Mouse (Mus musculus) forebrain, embryonic 13.5 days (tissue): Measurements from ENCODE around the gene Upf3b. TPM values are rescaled to one million over a fixed set of nuclear protein-coding genes. Genes with fewer than 3 reads are reported as not detected.

ENCODE experiments used
- ATAC-seq: fragments of 200-750 bp; cut with Nextera tagmentation; 2 replicates; pipeline ENCODE4 v1.8.0; 2017
- H3K27ac ChIP-seq: fragments of 300-500 bp; sonication (generic); 2 replicates; pipeline ENCODE4 v1.5.1; 2015; ENCODE audit warnings: inconsistent platforms, mild to moderate bottlenecking, moderate library complexity
- H3K27me3 ChIP-seq: fragments of 300-500 bp; sonication (generic); 2 replicates; pipeline ENCODE4 v1.6.1; 2015; ENCODE audit warnings: mild to moderate bottlenecking, inconsistent platforms
- H3K36me3 ChIP-seq: fragments of 300-500 bp; sonication (generic); 2 replicates; pipeline ENCODE4 v1.6.1; 2015; ENCODE audit warnings: mild to moderate bottlenecking, inconsistent platforms; ENCODE audit not compliant: poor library complexity, severe bottlenecking
- H3K4me1 ChIP-seq: fragments of 300-500 bp; sonication (generic); 2 replicates; pipeline ENCODE4 v1.6.1; 2015; ENCODE audit warnings: inconsistent platforms
- H3K4me2 ChIP-seq: fragments of 300-500 bp; sonication (generic); 2 replicates; pipeline ENCODE4 v1.6.1; 2015; ENCODE audit warnings: inconsistent platforms, mild to moderate bottlenecking, moderate library complexity
- H3K4me3 ChIP-seq: fragments of 300-500 bp; sonication (generic); 2 replicates; pipeline ENCODE4 v1.5.1; 2015; ENCODE audit warnings: mild to moderate bottlenecking, inconsistent platforms
- H3K9ac ChIP-seq: fragments of 300-500 bp; sonication (generic); 2 replicates; pipeline ENCODE4 v1.6.1; 2015; ENCODE audit warnings: mild to moderate bottlenecking, inconsistent platforms
- H3K9me3 ChIP-seq: fragments of 300-500 bp; sonication (generic); replicated peaks from 2 replicates; pipeline ENCODE4 v1.6.1; 2016; ENCODE audit warnings: inconsistent platforms
- WGBS: fragments of 180-500 bp; shearing (Covaris S2); methylation state at CpG from one replicate; pipeline ENCODE4 v1.1.7; 2015; 5-methylcytosine and 5-hydroxymethylcytosine counted together
- polyA plus RNA-seq: library from polyadenylated mRNA; unstranded; fragments of >200 nt; fragmentation: Nextera tagmentation; extraction: Ambion mirVana; gene quantifications from 2 replicates; pipeline ENCODE4 v1.2.1, GENCODE M21; 2015

The Upf3b gene
- polyA plus RNA-seq, 1 experiment from 2014 or later, result 34.5 TPM

DNA sequence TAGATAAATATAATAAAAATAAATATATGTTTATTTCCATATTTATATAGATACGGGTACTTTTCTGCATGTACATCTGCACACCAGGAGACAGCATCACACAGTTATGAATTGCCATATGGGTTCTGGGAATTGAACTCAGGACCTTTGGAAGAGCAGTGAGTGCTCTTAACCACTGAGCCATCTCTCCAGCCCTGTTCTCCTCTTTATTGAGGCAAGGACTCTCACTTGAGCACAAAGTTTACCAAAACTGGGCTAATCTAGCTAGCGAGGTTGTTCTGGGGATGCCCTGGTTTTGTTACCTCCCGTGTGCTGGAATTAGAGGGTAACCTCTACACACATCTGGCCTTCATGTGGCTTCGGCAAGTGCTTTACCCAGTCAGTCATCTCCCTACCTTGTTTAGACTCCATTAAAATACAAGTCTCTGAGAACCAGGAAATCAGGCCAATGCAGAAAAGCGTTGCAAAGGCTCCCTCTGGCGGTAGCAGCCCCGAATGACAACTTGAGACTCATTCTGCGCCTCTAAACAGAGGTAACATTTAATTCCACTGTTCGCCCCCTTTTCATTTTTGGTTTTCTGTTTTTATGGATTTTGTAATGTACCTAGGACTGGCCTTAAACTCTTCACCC, 35.7 kb downstream of the Upf3b start:
- peak; percentile 48; the same call in 1 of the 2 replicates for ATAC-seq
- Histone ChIP-seq H3K9ac (no peak overlapping the region), H3K27me3 (no peaks in the 10 kb centered on the region), H3K27ac (no peak overlapping the region), H3K4me2 (no peak overlapping the region), H3K9me3 (no peaks in the 10 kb centered on the region), H3K4me3 (no peak overlapping the region), H3K36me3 (no peaks in the 10 kb centered on the region), H3K4me1 (no peaks in the 10 kb centered on the region)
- 42% methylated on average over 9 of the region's 9 CpGs for WGBS

DNA sequence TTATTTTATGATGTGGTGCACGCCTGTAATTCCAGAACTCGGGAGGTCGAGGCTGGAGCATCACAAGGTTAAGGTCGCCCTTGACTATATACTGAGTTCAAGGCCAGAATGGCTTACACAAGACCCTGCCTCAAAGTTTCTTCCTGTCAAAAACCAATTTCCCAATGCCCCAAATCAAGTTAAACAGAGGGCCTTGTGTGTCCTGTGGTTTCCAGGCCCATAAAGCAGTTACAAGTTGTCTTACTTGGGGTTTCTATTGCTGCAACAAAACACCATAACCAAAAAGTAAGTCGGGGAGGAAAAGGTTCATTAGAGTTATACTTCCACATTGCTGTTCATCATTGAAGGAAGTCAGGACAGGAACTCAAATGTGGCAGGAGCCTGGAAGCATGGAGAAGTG, 41.4 kb downstream of the Upf3b start:
- H3K36me3 ChIP-seq, result no peaks in the 10 kb centered on the region
- ATAC-seq, result no peak
- H3K9me3 ChIP-seq, result no peaks in the 10 kb centered on the region
- no peak overlapping the region for H3K27ac ChIP-seq
- no peak overlapping the region for H3K4me3 ChIP-seq
- H3K4me2 ChIP-seq, result no peak overlapping the region
- no peak overlapping the region for H3K9ac ChIP-seq
- H3K27me3 ChIP-seq, result no peaks in the 10 kb centered on the region
- 90% methylated on average over 5 of the region's 5 CpGs for WGBS
- no peaks in the 10 kb centered on the region for H3K4me1 ChIP-seq

- Histone ChIP-seq H3K36me3 (no peaks in the 10 kb centered on the region), H3K9me3 (no peaks in the 10 kb centered on the region)
- no peak for ATAC-seq
These were observed 42.8 kb downstream of the Upf3b start for GRCm38 (mm10) chrX:37067299-37067698.

DNA sequence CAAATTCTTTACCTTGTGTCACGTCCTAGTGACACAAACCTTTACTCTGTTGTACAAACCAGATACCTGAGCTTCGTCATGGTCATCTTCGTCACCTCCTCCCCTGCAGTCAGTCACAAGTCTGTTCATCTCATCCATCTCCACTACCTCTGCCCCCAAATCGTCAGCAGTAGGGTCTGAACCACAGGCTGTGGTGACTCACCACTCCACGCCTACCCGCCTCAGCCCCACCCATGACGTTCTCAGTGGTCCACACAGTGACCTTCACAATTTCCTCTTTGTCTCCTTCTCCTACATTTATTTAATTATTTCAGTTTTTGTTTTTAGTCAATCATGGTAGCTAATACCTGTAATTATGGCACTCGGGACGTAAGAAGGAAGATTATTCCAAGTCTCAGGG, 46.2 kb downstream of the Upf3b start:
- Histone ChIP-seq H3K36me3 (no peaks in the 10 kb centered on the region), H3K4me3 (no peak overlapping the region), H3K9me3 (no peaks in the 10 kb centered on the region), H3K9ac (no peak overlapping the region), H3K27ac (no peak overlapping the region), H3K4me1 (no peaks in the 10 kb centered on the region), H3K27me3 (no peaks in the 10 kb centered on the region), H3K4me2 (no peak overlapping the region)
- WGBS, result 84% methylated on average over 9 of the region's 9 CpGs
- no peak for ATAC-seq

More at GRCm38 (mm10) chrX:37067299-37067698, 42.8 kb downstream of the Upf3b start:
- 80% methylated on average over 3 of the region's 3 CpGs for WGBS
- Histone ChIP-seq H3K27me3 (no peaks in the 10 kb centered on the region), H3K27ac (no peak overlapping the region), H3K4me3 (no peak overlapping the region), H3K4me1 (no peaks in the 10 kb centered on the region), H3K4me2 (no peak overlapping the region), H3K9ac (no peak overlapping the region)

DNA sequence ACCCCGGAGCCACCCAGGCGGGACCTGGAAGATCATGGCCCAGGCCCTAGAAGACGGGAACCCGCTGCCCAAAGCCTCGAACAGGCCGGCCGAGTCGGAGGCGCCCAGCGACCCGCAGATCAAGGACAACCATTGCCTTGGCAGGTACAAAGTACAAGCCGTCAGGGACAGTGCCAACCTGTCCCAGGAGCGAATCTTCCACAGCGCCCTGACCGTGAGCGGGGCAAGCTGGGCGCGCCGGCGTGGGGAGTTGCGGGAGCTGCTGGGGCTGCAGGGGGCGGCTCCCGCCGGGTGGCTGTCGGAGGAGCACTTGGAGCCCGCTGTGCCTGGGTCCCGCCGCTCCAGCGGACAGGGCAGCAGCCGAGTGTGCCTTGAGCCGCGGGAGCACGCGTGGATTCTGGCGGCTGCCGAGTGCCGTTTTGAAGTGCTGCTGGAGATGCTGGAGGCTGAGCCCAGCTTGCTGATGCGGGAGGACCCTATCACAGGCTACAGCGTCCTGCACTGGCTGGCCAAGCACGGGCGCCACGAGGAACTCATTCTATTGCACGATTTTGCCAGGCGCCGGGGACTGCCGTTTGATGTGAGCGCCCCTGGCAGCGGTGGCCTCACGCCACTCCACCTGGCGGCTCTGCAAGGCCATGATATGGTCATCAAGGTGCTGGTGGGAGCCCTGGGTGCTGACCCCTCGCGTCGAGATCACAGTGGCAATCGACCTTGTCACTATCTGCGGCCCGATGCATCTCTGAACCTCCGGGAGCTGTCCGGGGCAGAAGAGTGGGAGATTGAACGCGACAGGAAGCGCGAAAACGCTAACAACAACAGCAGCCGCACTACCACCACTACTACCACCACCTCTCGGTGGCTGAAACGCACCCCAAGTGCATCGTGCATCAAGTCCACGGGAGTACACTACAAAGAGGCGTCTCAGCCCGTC, 61.0 kb downstream of the Upf3b start:
- ATAC-seq, result peak; percentile 21; the same call in 1 of the 2 replicates
- WGBS, result 18% methylated on average over 66 of the region's 70 CpGs

DNA sequence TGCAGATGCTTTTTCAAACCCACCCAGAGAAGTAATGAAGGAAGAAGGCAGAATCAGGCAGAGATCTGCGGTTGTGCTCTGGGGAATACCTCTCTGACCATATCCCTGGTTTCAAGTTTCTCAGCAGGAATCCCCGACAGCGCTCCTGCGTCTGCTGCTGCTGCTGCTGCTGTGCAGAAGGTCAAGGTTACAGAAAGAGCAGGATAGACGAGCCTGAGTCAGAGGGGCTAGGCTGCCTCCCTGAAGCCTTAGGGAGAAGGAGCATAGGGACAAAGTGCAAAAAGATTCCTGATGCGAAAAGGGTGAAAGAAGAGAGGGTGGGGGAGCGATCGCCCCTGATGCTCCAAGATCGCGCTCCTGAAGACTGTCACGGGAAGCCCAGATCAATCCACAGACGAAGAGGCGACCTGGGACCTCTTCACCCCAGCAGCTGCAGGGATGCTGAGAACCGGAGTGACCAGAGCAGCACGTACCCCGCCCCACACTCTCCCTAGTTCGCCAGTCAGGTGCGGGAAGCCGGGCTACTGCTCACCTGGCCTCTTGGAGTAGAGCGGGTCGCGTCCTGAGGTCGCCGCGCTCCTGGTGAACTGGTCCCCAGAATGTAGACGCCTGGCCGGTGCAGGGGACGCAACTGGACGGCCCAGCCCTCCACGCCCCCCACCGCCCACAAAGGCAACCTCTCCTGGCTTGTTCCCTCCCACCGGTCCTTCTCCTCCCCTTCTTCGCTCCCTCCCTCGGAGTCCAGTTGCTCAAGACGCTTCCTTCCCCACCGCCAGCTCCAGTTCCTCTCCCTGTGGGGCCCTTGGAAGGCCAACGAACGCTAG, 61.8 kb downstream of the Upf3b start, which contains the start of gene Sowahd:
Gene Sowahd (plus strand): TSS at position 780 of the 824 bp plus-strand sequence.
- ATAC-seq, result no peak
- 17% methylated on average over 32 of the region's 38 CpGs for WGBS
- Histone ChIP-seq H3K36me3 (no peaks in the 10 kb centered on the region), H3K9me3 (no peaks in the 10 kb centered on the region), H3K4me2 (peak within 1 kb of the TSS; percentile 70), H3K27ac (no peak within 1 kb of the TSS), H3K4me3 (peak within 1 kb of the TSS; percentile 38), H3K9ac (peak within 1 kb of the TSS; percentile 54), H3K27me3 (peaks cover 53% of the 10 kb centered on the region), H3K4me1 (peaks cover 10% of the 10 kb centered on the region)

More for the DNA sequence above, 61.0 kb downstream of the Upf3b start:
- Histone ChIP-seq H3K36me3 (no peaks in the 10 kb centered on the region), H3K27me3 (peaks cover 53% of the 10 kb centered on the region), H3K4me1 (peaks cover 10% of the 10 kb centered on the region), H3K4me3 (peak overlapping the region; percentile 38), H3K27ac (no peak overlapping the region), H3K4me2 (peak overlapping the region; percentile 70), H3K9me3 (no peaks in the 10 kb centered on the region), H3K9ac (peak overlapping the region; percentile 54)

- WGBS, result 18% methylated on average over 9 of the region's 9 CpGs
- no peak for ATAC-seq
- no peak overlapping the region for H3K9ac ChIP-seq
These were observed 67.4 kb downstream of the Upf3b start for GRCm38 (mm10) chrX:37042726-37043125.

More at GRCm38 (mm10) chrX:37042726-37043125, 67.4 kb downstream of the Upf3b start:
- no peaks in the 10 kb centered on the region for H3K4me1 ChIP-seq
- H3K27ac ChIP-seq, result no peak overlapping the region
- no peak overlapping the region for H3K4me2 ChIP-seq
- no peak overlapping the region for H3K4me3 ChIP-seq
- peaks cover 19% of the 10 kb centered on the region for H3K27me3 ChIP-seq
- no peaks in the 10 kb centered on the region for H3K36me3 ChIP-seq
- no peaks in the 10 kb centered on the region for H3K9me3 ChIP-seq

Other genes starting within 250 kb of the Upf3b start
- gene Ube2a, start 236.4 kb downstream of the Upf3b start, polyA plus RNA-seq, result 127 and 138 TPM in 2 replicates
- gene C330007P06Rik, start 236.2 kb downstream of the Upf3b start, polyA plus RNA-seq, result 26.7 and 29.1 TPM in 2 replicates
- gene Nkrf, start 207.4 kb downstream of the Upf3b start, polyA plus RNA-seq, result 8.0 and 8.7 TPM in 2 replicates
- gene Sept6, start 118.5 kb downstream of the Upf3b start, polyA plus RNA-seq, result 41.9 and 49.5 TPM in 2 replicates
- not detected in 2 replicates for gene Sowahd, start 61.5 kb downstream of the Upf3b start, polyA plus RNA-seq
- gene Rpl39, start 24.9 kb downstream of the Upf3b start, polyA plus RNA-seq, result 399 and 495 TPM in 2 replicates
- 19.0 and 22.0 TPM in 2 replicates for gene Nkap, start 16.5 kb upstream of the Upf3b start, polyA plus RNA-seq
- gene Akap14, start 58.5 kb upstream of the Upf3b start, polyA plus RNA-seq, result 0.13 and 0.27 TPM in 2 replicates
- 499 and 510 TPM in 2 replicates for gene Ndufa1, start 80.8 kb upstream of the Upf3b start, polyA plus RNA-seq
- gene Rnf113a1, start 80.9 kb upstream of the Upf3b start, polyA plus RNA-seq, result 13.6 and 14.4 TPM in 2 replicates
- gene Gm9, start 100.7 kb upstream of the Upf3b start, polyA plus RNA-seq, result not detected in 2 replicates
- not detected in 2 replicates for gene Rhox1, start 111.9 kb upstream of the Upf3b start, polyA plus RNA-seq
- gene Rhox2a, start 134.7 kb upstream of the Upf3b start, polyA plus RNA-seq, result not detected in 2 replicates
- gene Rhox3a, start 139.6 kb upstream of the Upf3b start, polyA plus RNA-seq, result not detected in 2 replicates
- gene Rhox4a, start 155.0 kb upstream of the Upf3b start, polyA plus RNA-seq, result not detected in 2 replicates